27 mouse cellular contexts compared by ENCODE assay signal in the genomic region with DNA sequence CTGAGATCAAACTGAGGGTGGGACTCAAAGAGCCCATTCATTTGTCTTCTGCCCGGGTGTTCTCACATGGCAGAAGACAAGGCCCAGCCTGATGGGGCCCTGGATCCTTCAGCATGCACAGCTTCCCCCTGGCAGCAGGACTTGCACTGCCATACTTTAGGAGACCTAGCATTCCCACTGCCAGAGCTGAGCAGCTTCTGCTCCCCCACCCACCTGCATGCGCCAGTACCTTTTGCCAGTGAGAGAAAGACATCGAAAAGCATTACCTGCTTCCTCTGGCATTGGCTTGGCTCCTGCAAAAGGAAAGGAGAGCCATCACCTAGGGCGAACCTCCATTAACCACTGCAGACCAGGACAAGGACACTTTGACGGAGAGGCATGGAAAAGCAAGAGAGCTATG. TPM values are rescaled to one million over a fixed set of nuclear protein-coding genes. Genes with fewer than 3 reads are reported as not detected.
DNase-seq lines count a peak whose midpoint lies in the region; ATAC-seq lines count a peak whose summit lies in the region.
"Had no signal": no experiment of that assay in that cellular context is flagged by ENCODE, and none has a peak within 500 bp of the region (broad histone marks: within the 10 kb centered on the region; RNA-seq: fewer than 3 reads in every experiment).

No protein-coding gene starts in this region.

- H3K4me1 ChIP-seq in forebrain, embryonic 11.5 days (replicated peaks; ENCODE audit: control insufficient read depth, insufficient read depth, low read length): peaks cover 6% of the 10 kb centered on the region; the same call in 1 of the 2 replicates
- peaks cover 29% of the 10 kb centered on the region for H3K4me1 ChIP-seq in forebrain, embryonic 13.5 days
- peaks cover 21% of the 10 kb centered on the region for H3K4me1 ChIP-seq in heart, embryonic 10.5 days
- H3K4me1 ChIP-seq in heart, embryonic 11.5 days (ENCODE audit: control insufficient read depth, insufficient read depth, low read length): peaks cover 16% of the 10 kb centered on the region

- 82% methylated on average over 5 of the region's 5 CpGs for WGBS in forebrain, embryonic 11.5 days
- WGBS in forebrain, embryonic 13.5 days: 83% methylated on average over 5 of the region's 5 CpGs
- WGBS in heart, embryonic 10.5 days: 68% methylated on average over 5 of the region's 5 CpGs
- 68% methylated on average over 5 of the region's 5 CpGs for WGBS in heart, embryonic 11.5 days (ENCODE audit: insufficient replicate concordance)

- H3K4me3 ChIP-seq in forebrain, embryonic 11.5 days (ENCODE audit: low read depth, low read length): no peak overlapping the region
- H3K4me3 ChIP-seq in forebrain, embryonic 13.5 days: no peak overlapping the region
- no peak overlapping the region for H3K4me3 ChIP-seq in heart, embryonic 10.5 days
- no peak overlapping the region for H3K4me3 ChIP-seq in heart, embryonic 11.5 days (ENCODE audit: low read depth, low read length)
- H3K4me3 ChIP-seq: embryonic facial prominence, embryonic 10.5 days; embryonic facial prominence, embryonic 12.5 days; forebrain, embryonic 12.5 days; forebrain, embryonic 15.5 days had no signal

- no peaks in the 10 kb centered on the region for H3K9me3 ChIP-seq in forebrain, embryonic 11.5 days (ENCODE audit: control insufficient read depth, low read length)
- no peaks in the 10 kb centered on the region for H3K9me3 ChIP-seq in forebrain, embryonic 13.5 days (replicated peaks)
- no peaks in the 10 kb centered on the region for H3K9me3 ChIP-seq in heart, embryonic 10.5 days
- no peaks in the 10 kb centered on the region for H3K9me3 ChIP-seq in heart, embryonic 11.5 days (replicated peaks; ENCODE audit: control insufficient read depth, low read length)
- H3K9me3 ChIP-seq: embryonic facial prominence, embryonic 10.5 days; embryonic facial prominence, embryonic 12.5 days; forebrain, embryonic 12.5 days; forebrain, embryonic 15.5 days; G1E had no signal

- peak; percentile 51 for DNase-seq in forebrain, embryonic 11.5 days (ENCODE audit: low spot score)
- peak; percentile 66 for DNase-seq in heart, embryonic 10.5 days (ENCODE audit: low spot score)
- peak; percentile 29 for DNase-seq in testis, postnatal 10 days (ENCODE audit: low spot score)
- no peak for DNase-seq in testis, postnatal 14 days (ENCODE audit: low spot score)
- DNase-seq in urinary bladder, postnatal 10 days (ENCODE audit: low spot score): peak; percentile 4
- no peak for DNase-seq in urinary bladder, postnatal 4 days (ENCODE audit: low spot score in 2 of 2)
- DNase-seq: adrenal gland, adult 8-10 months; adrenal gland, postnatal 14 days; adrenal gland, postnatal 36 days; B cell, adult 2 months; cerebellum, adult 11-12 months; cerebellum, adult 2 months; cerebellum, adult 9-10 months; cerebellum, postnatal 10 days; cerebellum, postnatal 25 days had no signal

- no peak overlapping the region for H3K27ac ChIP-seq in forebrain, embryonic 11.5 days (ENCODE audit: low read depth, low read length)
- H3K27ac ChIP-seq in forebrain, embryonic 13.5 days: no peak overlapping the region
- H3K27ac ChIP-seq in heart, embryonic 10.5 days: no peak overlapping the region
- H3K27ac ChIP-seq in heart, embryonic 11.5 days (ENCODE audit: low read depth, low read length): no peak overlapping the region
- H3K27ac ChIP-seq: embryonic facial prominence, embryonic 10.5 days; embryonic facial prominence, embryonic 12.5 days; forebrain, embryonic 12.5 days; forebrain, embryonic 15.5 days had no signal

- no peaks in the 10 kb centered on the region for H3K27me3 ChIP-seq in forebrain, embryonic 11.5 days (ENCODE audit: control insufficient read depth, insufficient read depth, low read length)
- 0 out of 2 replicates have a peak, but pooled peaks cover 6% of the 10 kb centered on the region for H3K27me3 ChIP-seq in forebrain, embryonic 13.5 days
- peaks cover 50% of the 10 kb centered on the region; the same call in 1 of the 2 replicates for H3K27me3 ChIP-seq in heart, embryonic 10.5 days (ENCODE audit: insufficient read depth, poor library complexity, severe bottlenecking)
- H3K27me3 ChIP-seq in heart, embryonic 11.5 days (ENCODE audit: control insufficient read depth, insufficient read depth, low read length): peaks cover 18% of the 10 kb centered on the region
- H3K27me3 ChIP-seq: forebrain, embryonic 15.5 days; Patski had no signal

- no peak overlapping the region for H3K9ac ChIP-seq in forebrain, embryonic 11.5 days (ENCODE audit: low read length)
- H3K9ac ChIP-seq in forebrain, embryonic 13.5 days: no peak overlapping the region
- no peak overlapping the region for H3K9ac ChIP-seq in heart, embryonic 11.5 days (ENCODE audit: low read depth, low read length)
- H3K9ac ChIP-seq: embryonic facial prominence, embryonic 12.5 days; forebrain, embryonic 12.5 days; forebrain, embryonic 15.5 days had no signal

- no peak overlapping the region for H3K4me2 ChIP-seq in forebrain, embryonic 11.5 days (ENCODE audit: low read depth, low read length, severe bottlenecking)
- no peak overlapping the region for H3K4me2 ChIP-seq in forebrain, embryonic 13.5 days
- no peak overlapping the region for H3K4me2 ChIP-seq in heart, embryonic 11.5 days
- H3K4me2 ChIP-seq: embryonic facial prominence, embryonic 12.5 days; forebrain, embryonic 12.5 days; forebrain, embryonic 15.5 days had no signal

- no peaks in the 10 kb centered on the region for H3K36me3 ChIP-seq in forebrain, embryonic 11.5 days (ENCODE audit: control insufficient read depth, insufficient read depth, low read length)
- no peaks in the 10 kb centered on the region for H3K36me3 ChIP-seq in forebrain, embryonic 13.5 days (ENCODE audit: poor library complexity, severe bottlenecking)
- 0 out of 2 replicates have a peak, but pooled peaks cover under 1% of the 10 kb centered on the region for H3K36me3 ChIP-seq in heart, embryonic 10.5 days
- no peaks in the 10 kb centered on the region for H3K36me3 ChIP-seq in heart, embryonic 11.5 days (ENCODE audit: control insufficient read depth, insufficient read depth, low read length)
- H3K36me3 ChIP-seq: embryonic facial prominence, embryonic 12.5 days; forebrain, embryonic 12.5 days; forebrain, embryonic 15.5 days had no signal

- ATAC-seq in forebrain, embryonic 11.5 days (replicated peaks; ENCODE audit: low FRiP score): no peak
- no peak for ATAC-seq in forebrain, embryonic 13.5 days
- ATAC-seq in heart, embryonic 11.5 days (replicated peaks; ENCODE audit: insufficient number of reproducible peaks, low FRiP score, low TSS enrichment): no peak
- ATAC-seq: activated CD4-positive, CD25-positive, alpha-beta regulatory T cell, adult 4 months; CD4-positive, CD25-positive, alpha-beta regulatory T cell, adult 4 months; forebrain, embryonic 15.5 days; Patski had no signal

RNA-seq across cellular contexts. Expression of a gene that starts 3.1 kb away (rescaled TPM):
- 346 and 366 TPM in 2 replicates for polyA plus RNA-seq in forebrain, embryonic 11.5 days (2014; fragmentation: Nextera tagmentation; extraction: Ambion mirVana)
- 542 and 587 TPM in 2 replicates for polyA plus RNA-seq in forebrain, embryonic 13.5 days (2015; fragmentation: Nextera tagmentation; extraction: Ambion mirVana)
- 310 and 346 TPM in 2 replicates for polyA plus RNA-seq in heart, embryonic 10.5 days (2016; fragmentation: Nextera tagmentation; extraction: Ambion mirVana)
- 382 and 405 TPM in 2 replicates for polyA plus RNA-seq in heart, embryonic 11.5 days (2014; fragmentation: Nextera tagmentation; extraction: Ambion mirVana)

RNA-seq across cellular contexts. Expression of a gene that starts 3.7 kb away (rescaled TPM):
- polyA plus RNA-seq in forebrain, embryonic 11.5 days (2014; fragmentation: Nextera tagmentation; extraction: Ambion mirVana): not detected in 2 replicates
- polyA plus RNA-seq in forebrain, embryonic 13.5 days (2015; fragmentation: Nextera tagmentation; extraction: Ambion mirVana): 0.10 and 0.11 TPM in 2 replicates
- polyA plus RNA-seq in heart, embryonic 10.5 days (2016; fragmentation: Nextera tagmentation; extraction: Ambion mirVana): 0.08 TPM in 1 of 2 replicates, not detected in the other
- polyA plus RNA-seq in heart, embryonic 11.5 days (2014; fragmentation: Nextera tagmentation; extraction: Ambion mirVana): not detected in 2 replicates
- polyA plus RNA-seq: forebrain, embryonic 15.5 days; G1E had no signal

RNA-seq across cellular contexts. Expression of a gene that starts 27.3 kb away (rescaled TPM):
- polyA plus RNA-seq in forebrain, embryonic 11.5 days (2014; fragmentation: Nextera tagmentation; extraction: Ambion mirVana): 0.15 TPM in 1 of 2 replicates, not detected in the other
- polyA plus RNA-seq in forebrain, embryonic 13.5 days (2015; fragmentation: Nextera tagmentation; extraction: Ambion mirVana): not detected in 2 replicates
- polyA plus RNA-seq in heart, embryonic 10.5 days (2016; fragmentation: Nextera tagmentation; extraction: Ambion mirVana): not detected in 2 replicates
- polyA plus RNA-seq in heart, embryonic 11.5 days (2014; fragmentation: Nextera tagmentation; extraction: Ambion mirVana): not detected in 2 replicates
- polyA plus RNA-seq: activated CD4-positive, CD25-positive, alpha-beta regulatory T cell, adult 4 months; CD4-positive, CD25-positive, alpha-beta regulatory T cell, adult 4 months; cerebellum, adult 2 months; cortical plate, adult 2 months; embryonic facial prominence, embryonic 10.5 days; embryonic facial prominence, embryonic 12.5 days; forebrain, embryonic 12.5 days; forebrain, embryonic 15.5 days; G1E; Patski had no signal

RNA-seq across cellular contexts. Expression of a gene that starts 39.3 kb away (rescaled TPM):
- not detected in 2 replicates for polyA plus RNA-seq in forebrain, embryonic 11.5 days (2014; fragmentation: Nextera tagmentation; extraction: Ambion mirVana)
- not detected in 2 replicates for polyA plus RNA-seq in forebrain, embryonic 13.5 days (2015; fragmentation: Nextera tagmentation; extraction: Ambion mirVana)
- not detected in 2 replicates for polyA plus RNA-seq in heart, embryonic 10.5 days (2016; fragmentation: Nextera tagmentation; extraction: Ambion mirVana)
- polyA plus RNA-seq in heart, embryonic 11.5 days (2014; fragmentation: Nextera tagmentation; extraction: Ambion mirVana): not detected in 2 replicates
- polyA plus RNA-seq: activated CD4-positive, CD25-positive, alpha-beta regulatory T cell, adult 4 months; CD4-positive, CD25-positive, alpha-beta regulatory T cell, adult 4 months; cerebellum, adult 2 months; cortical plate, adult 2 months; embryonic facial prominence, embryonic 10.5 days; embryonic facial prominence, embryonic 12.5 days; embryonic facial prominence, embryonic 14.5 days; forebrain, embryonic 12.5 days; forebrain, embryonic 15.5 days; G1E; Patski had no signal

RNA-seq across cellular contexts. Expression of a gene that starts 50.7 kb away (rescaled TPM):
- not detected in 2 replicates for polyA plus RNA-seq in forebrain, embryonic 11.5 days (2014; fragmentation: Nextera tagmentation; extraction: Ambion mirVana)
- polyA plus RNA-seq in forebrain, embryonic 13.5 days (2015; fragmentation: Nextera tagmentation; extraction: Ambion mirVana): not detected in 2 replicates
- not detected in 2 replicates for polyA plus RNA-seq in heart, embryonic 10.5 days (2016; fragmentation: Nextera tagmentation; extraction: Ambion mirVana)
- polyA plus RNA-seq in heart, embryonic 11.5 days (2014; fragmentation: Nextera tagmentation; extraction: Ambion mirVana): not detected in 2 replicates
- polyA plus RNA-seq: activated CD4-positive, CD25-positive, alpha-beta regulatory T cell, adult 4 months; CD4-positive, CD25-positive, alpha-beta regulatory T cell, adult 4 months; cerebellum, adult 2 months; cortical plate, adult 2 months; embryonic facial prominence, embryonic 10.5 days; embryonic facial prominence, embryonic 12.5 days; embryonic facial prominence, embryonic 14.5 days; forebrain, embryonic 12.5 days; forebrain, embryonic 15.5 days; G1E; Patski had no signal

Comparison
In these comparisons a context has a peak if more than half of its experiments do, and no peak if none do; other contexts are left out.
1. DNase-seq: peak in forebrain, embryonic 11.5 days (single experiment), heart, embryonic 10.5 days (single experiment), testis, postnatal 10 days (single experiment) and urinary bladder, postnatal 10 days (single experiment); none in testis, postnatal 14 days (single experiment) and urinary bladder, postnatal 4 days (0 of 2).